Comparison of ENCODE assay signal across 10 mouse cellular contexts in the genomic region with DNA sequence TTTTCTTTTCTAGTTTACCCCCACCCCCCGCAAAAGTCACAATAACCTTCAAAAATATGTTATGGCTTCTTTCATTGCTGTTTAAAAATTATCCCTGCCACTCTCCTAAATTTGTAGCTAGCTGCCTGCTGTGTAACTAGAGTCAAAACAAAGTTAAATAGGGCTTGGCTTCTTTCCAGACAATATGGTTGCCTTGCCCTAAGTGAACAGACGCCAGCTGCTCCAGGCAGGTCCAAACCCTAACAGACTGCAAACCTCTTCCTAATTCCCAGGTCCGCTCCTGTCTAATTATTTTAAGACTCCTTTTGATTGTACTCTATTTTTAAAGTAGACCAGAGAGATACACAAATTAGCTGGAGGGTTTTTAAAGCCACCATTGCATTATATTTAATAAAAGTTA. TPM values are rescaled to one million over a fixed set of nuclear protein-coding genes. Genes with fewer than 3 reads are reported as not detected.
DNase-seq lines count a peak whose midpoint lies in the region; ATAC-seq and TF ChIP-seq lines count a peak whose summit lies in the region.
"Had no signal": no experiment of that assay in that cellular context is flagged by ENCODE, and none has a peak within 500 bp of the region (broad histone marks: within the 10 kb centered on the region; RNA-seq: fewer than 3 reads in every experiment).

No protein-coding gene starts in this region.

- H3K4me3 ChIP-seq in heart, postnatal 0 days (ENCODE audit: low read depth, low read length), result no peak overlapping the region
- no peak overlapping the region for H3K4me3 ChIP-seq in lung, embryonic 15.5 days
- no peak overlapping the region for H3K4me3 ChIP-seq in embryonic facial prominence, embryonic 14.5 days (ENCODE audit: low read depth, low read length)
- H3K4me3 ChIP-seq: erythroblast, embryonic 14.5 days had no signal

- peaks cover 21% of the 10 kb centered on the region for H3K4me1 ChIP-seq in heart, postnatal 0 days (ENCODE audit: control insufficient read depth, insufficient read depth)
- peaks cover 14% of the 10 kb centered on the region for H3K4me1 ChIP-seq in lung, embryonic 15.5 days
- 0 out of 2 replicates have a peak, but pooled peaks cover 5% of the 10 kb centered on the region for H3K4me1 ChIP-seq in embryonic facial prominence, embryonic 14.5 days (ENCODE audit: control insufficient read depth, insufficient read depth, low read length)

- H3K9ac ChIP-seq in heart, postnatal 0 days (replicated peaks; ENCODE audit: low read depth, low read length), result no peak overlapping the region
- H3K9ac ChIP-seq in lung, embryonic 15.5 days, result no peak overlapping the region
- no peak overlapping the region for H3K9ac ChIP-seq in embryonic facial prominence, embryonic 14.5 days (ENCODE audit: low read depth, low read length)

- no peaks in the 10 kb centered on the region for H3K9me3 ChIP-seq in heart, postnatal 0 days (replicated peaks; ENCODE audit: control insufficient read depth, low read length)
- H3K9me3 ChIP-seq in lung, embryonic 15.5 days, result no peaks in the 10 kb centered on the region
- H3K9me3 ChIP-seq in embryonic facial prominence, embryonic 14.5 days (ENCODE audit: control insufficient read depth, low read length), result no peaks in the 10 kb centered on the region

- H3K36me3 ChIP-seq in heart, postnatal 0 days (replicated peaks; ENCODE audit: control insufficient read depth, insufficient read depth, low read length), result no peaks in the 10 kb centered on the region
- H3K36me3 ChIP-seq in lung, embryonic 15.5 days, result no peaks in the 10 kb centered on the region
- no peaks in the 10 kb centered on the region for H3K36me3 ChIP-seq in embryonic facial prominence, embryonic 14.5 days (ENCODE audit: control insufficient read depth, insufficient read depth, low read length)

- H3K27me3 ChIP-seq in heart, postnatal 0 days (ENCODE audit: control insufficient read depth, insufficient read depth, low read length), result no peaks in the 10 kb centered on the region
- no peaks in the 10 kb centered on the region for H3K27me3 ChIP-seq in lung, embryonic 15.5 days
- H3K27me3 ChIP-seq in embryonic facial prominence, embryonic 14.5 days (replicated peaks; ENCODE audit: control insufficient read depth, insufficient read depth, low read length), result no peaks in the 10 kb centered on the region

- WGBS in heart, postnatal 0 days, result 47% methylated on average over 3 of the region's 3 CpGs
- WGBS in lung, embryonic 15.5 days, result 32% methylated on average over 3 of the region's 3 CpGs
- WGBS in embryonic facial prominence, embryonic 14.5 days, result 34% methylated on average over 3 of the region's 3 CpGs

- TF ChIP-seq EP300 in heart, postnatal 0 days (IDR thresholded peaks at IDR 0.05; ENCODE audit: low read depth), result no peak

- TF ChIP-seq CTCF in heart, postnatal 0 days (IDR thresholded peaks at IDR 0.05; ENCODE audit: low read depth), result no peak

- peak overlapping the region; percentile 22 for H3K27ac ChIP-seq in heart, postnatal 0 days (ENCODE audit: low read depth)
- H3K27ac ChIP-seq in lung, embryonic 15.5 days, result 0 out of 2 replicates have a peak overlapping the region, but pooled peaks have one; percentile 10
- no peak overlapping the region for H3K27ac ChIP-seq in embryonic facial prominence, embryonic 14.5 days (replicated peaks; ENCODE audit: low read depth, low read length)

- no peak for ATAC-seq in heart, postnatal 0 days (ENCODE audit: insufficient read depth, low read depth)
- no peak for ATAC-seq in lung, embryonic 15.5 days (ENCODE audit: borderline replicate concordance, extremely low read depth, low FRiP score, low TSS enrichment)
- peak; percentile 79; the same call in 1 of the 2 replicates for ATAC-seq in embryonic facial prominence, embryonic 14.5 days (ENCODE audit: low read depth)

- DNase-seq in heart, postnatal 0 days (ENCODE audit: low spot score), result peak; percentile 62
- DNase-seq in heart, postnatal 4 days, result no peak
- no peak for DNase-seq in lung, postnatal 10 days
- DNase-seq in embryonic facial prominence, embryonic 14.5 days (ENCODE audit: low spot score), result peak; percentile 89
- DNase-seq in retina, postnatal 1 day, result peak; percentile 79
- no peak for DNase-seq in c-Kit-positive CD71-positive TER-119-positive erythroid progenitor cells, embryonic 14.5 days (ENCODE audit: low spot score)
- DNase-seq: heart, adult 11 months; lung, postnatal 36 days had no signal

- peak overlapping the region; percentile 2; the same call in 1 of the 2 replicates for H3K4me2 ChIP-seq in heart, postnatal 0 days (ENCODE audit: low read depth, low read length)
- H3K4me2 ChIP-seq in lung, embryonic 15.5 days, result no peak overlapping the region
- H3K4me2 ChIP-seq in embryonic facial prominence, embryonic 14.5 days (ENCODE audit: low read depth, low read length), result no peak overlapping the region

RNA-seq across cellular contexts. Expression of a gene that starts 16.6 kb away (rescaled TPM):
- 8.7 and 16.0 TPM in 2 replicates for total RNA-seq in heart, postnatal 0 days (2014; rRNA removed; ENCODE audit: low replicate concordance)
- 5.4 and 6.0 TPM in 2 replicates for polyA plus RNA-seq in heart, postnatal 0 days (2015; fragmentation: Nextera tagmentation; extraction: Ambion mirVana)
- 10 to 100 TPM; 31.1 to 35.9 TPM for total RNA-seq in heart, postnatal 4 days (2021)
- 9.6 and 11.6 TPM in 2 replicates for polyA plus RNA-seq in lung, embryonic 15.5 days (2015; fragmentation: Nextera tagmentation; extraction: Ambion mirVana)
- 11.4 and 11.7 TPM in 2 replicates for polyA plus RNA-seq in embryonic facial prominence, embryonic 14.5 days (2014; fragmentation: Nextera tagmentation; extraction: Ambion mirVana)
- polyA plus RNA-seq: erythroblast, embryonic 14.5 days had no signal

RNA-seq across cellular contexts. Expression of a gene that starts 26.1 kb away (rescaled TPM):
- total RNA-seq in heart, postnatal 0 days (2014; rRNA removed; ENCODE audit: low replicate concordance), result 73.1 TPM in 2 replicates
- polyA plus RNA-seq in heart, postnatal 0 days (2015; fragmentation: Nextera tagmentation; extraction: Ambion mirVana), result 64.4 and 64.6 TPM in 2 replicates
- total RNA-seq in heart, postnatal 4 days (2021), result 10 to 100 TPM; 83.9 to 87.2 TPM
- polyA plus RNA-seq in lung, embryonic 15.5 days (2015; fragmentation: Nextera tagmentation; extraction: Ambion mirVana), result 127 and 128 TPM in 2 replicates
- polyA plus RNA-seq in embryonic facial prominence, embryonic 14.5 days (2014; fragmentation: Nextera tagmentation; extraction: Ambion mirVana), result 113 and 128 TPM in 2 replicates

Comparison
In these comparisons a context has a peak if more than half of its experiments do, and no peak if none do; other contexts are left out.
1. DNase-seq: peak in heart, postnatal 0 days (single experiment), embryonic facial prominence, embryonic 14.5 days (single experiment) and retina, postnatal 1 day (single experiment); none in heart, postnatal 4 days (single experiment), lung, postnatal 10 days (single experiment) and c-Kit-positive CD71-positive TER-119-positive erythroid progenitor cells, embryonic 14.5 days (single experiment).